Mouse (Mus musculus): ENCODE data around the gene Sv2c. TPM values are rescaled to one million over a fixed set of nuclear protein-coding genes. Genes with fewer than 3 reads are reported as not detected.
"Not testable (repeated sequence)": the region's sequence is repeated elsewhere in the genome, so short reads cannot be mapped to it uniquely, and the experiment has no call there.

Sv2c gene
- total RNA-seq, 2 experiments from 2014 or later = 5.8 to 10.1 TPM

DNA sequence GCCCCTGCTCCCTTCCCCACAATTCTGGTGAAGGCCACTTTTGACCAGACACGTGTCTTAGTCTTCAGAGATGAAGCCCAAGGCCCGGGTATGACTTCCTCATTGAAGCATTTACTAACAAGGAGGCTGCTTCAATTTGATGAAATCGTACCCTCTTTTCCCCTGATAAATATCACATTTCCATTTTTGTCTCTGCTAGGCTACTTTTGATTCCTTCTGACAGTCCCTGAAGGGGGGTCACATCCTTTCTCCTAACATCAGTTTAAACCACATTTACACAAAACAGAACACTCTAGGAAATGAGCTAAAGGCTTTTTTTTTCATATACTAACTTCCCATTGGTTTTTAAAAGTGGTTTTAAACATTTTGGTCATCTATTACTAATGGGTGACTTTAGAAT is 79.6 kb downstream of the Sv2c start:
- DNase-seq = no peak

DNA sequence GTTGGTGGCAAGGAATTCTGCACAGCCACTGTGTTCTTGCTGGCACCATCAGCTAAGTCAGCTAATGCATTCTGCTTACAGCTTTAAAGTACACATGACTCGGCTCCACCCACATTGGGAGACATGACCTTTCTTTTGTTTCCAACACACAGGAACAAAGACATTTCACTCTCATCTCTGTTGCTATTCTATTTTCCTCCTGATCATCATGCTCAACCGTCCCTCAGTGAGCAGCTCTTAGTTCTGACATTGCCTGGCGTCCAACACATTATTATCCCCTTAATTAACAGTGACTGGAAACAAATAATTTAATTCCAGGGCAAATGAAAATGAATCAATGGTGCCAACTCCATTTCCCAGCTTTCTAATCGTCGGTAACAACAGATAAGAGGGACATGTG is 87.0 kb downstream of the Sv2c start:
- no peak for DNase-seq

DNA sequence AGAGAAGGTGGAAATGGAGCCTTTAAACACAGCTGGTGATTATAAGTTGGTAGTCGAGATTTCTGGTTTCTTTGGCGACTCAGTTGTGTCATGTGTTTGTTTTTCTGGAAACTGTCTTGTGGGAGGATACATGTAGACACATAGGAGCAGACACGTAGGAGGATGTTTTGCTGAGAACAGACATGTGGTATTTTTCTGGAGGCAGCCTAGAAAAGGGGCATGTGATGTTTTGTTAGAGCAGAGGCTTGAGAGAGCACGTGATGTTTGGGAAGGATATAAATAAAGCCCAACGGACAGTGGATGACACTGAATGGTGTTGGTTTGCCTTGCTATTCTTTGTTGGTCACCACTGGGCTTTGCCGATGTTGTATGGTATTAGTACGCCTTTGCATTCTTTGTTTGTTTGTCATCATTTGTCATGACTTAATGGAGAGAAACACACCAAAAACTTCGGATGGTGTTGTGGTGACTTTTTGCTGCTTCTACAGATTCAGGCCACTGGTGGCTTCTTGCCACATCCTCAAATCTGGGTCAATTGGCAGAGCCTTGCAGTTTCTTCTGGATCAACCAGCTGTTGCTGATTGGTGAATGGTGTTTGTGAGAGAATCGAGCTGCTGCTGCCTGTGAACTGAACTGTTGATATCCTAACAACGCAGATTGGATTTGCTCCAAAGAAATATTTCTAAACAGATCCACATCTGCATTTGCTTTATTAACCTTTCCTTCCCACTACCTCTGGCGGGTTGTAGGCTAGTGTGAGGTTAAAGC is 91.9 kb downstream of the Sv2c start:
- no peak for DNase-seq

DNA sequence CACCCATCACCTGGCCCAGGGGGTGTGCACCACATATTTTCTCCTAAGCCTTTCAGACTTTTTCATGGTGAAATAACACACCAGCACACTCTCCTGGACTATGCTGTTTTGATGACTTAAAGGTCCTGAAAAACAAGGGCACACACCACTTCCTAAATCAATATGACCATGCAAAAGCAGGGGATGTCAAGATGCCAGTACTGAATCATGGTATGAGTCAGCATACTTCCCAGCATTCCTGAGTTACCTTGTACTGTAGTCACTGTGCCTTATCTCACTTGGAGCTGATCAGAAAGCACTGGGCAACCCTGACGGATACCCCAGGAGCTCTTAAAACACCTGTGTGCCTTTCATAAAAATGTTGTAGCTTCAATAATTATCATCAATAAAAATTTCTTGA is 92.8 kb downstream of the Sv2c start:
- DNase-seq = no peak

DNA sequence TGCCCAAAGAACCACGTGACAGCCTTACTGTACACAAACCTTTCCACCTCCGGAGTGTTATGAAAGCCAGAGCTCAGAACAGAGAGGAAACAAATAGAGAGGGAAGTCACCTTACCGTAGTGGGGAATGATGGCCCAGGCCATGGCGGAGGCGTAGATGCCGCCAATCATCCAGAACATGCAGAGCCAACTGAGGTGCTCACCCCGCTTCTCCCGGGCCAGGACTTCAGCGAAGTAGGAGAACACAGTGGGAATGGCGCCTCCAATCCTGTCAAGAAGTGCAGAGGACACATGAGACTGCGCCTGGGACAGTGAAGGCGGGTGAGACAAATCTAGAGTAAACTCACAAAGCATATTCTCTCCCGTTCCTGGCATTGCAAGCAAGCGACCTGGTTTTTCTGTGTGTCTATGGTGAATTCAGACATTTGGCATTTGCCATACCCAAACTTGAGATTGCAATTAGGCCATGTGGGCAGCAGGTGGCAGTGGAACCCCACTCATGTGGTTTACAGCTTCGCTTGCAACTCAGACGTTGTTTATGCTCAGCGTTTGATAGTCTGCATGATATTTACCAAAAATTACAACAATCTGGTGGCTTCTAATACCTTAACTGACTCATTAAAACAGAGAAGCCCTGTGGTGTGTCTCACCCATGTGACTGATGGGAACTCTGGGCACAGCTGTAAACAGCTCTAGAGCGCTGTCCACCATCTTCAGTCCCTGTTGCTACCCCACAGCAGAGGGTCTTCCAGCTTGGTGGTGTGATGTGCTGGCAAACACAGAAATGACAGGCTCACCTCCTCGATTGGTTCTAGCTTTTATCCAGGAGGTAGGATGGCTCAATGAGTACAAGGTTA is 101.8 kb downstream of the Sv2c start:
- DNase-seq = peak; percentile 75

DNA sequence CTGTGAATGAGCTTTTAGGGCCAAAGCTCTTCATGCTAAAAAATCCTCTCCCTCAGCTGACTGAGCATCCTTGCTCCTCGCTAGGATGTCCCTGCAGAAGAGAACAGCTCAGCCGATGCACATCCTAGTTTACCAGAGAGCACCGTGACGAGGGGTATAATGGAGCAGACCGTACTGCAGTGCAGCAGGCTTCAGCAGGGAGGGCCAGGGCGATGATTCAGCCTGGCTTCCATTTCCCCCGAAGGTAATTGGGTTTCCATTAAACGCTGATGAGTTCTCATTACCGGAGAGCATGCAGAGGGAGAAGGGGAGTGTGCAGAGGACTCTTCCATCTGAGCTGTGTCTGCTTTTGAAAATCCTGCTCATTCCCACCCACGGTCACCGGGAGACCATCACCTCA is 108.5 kb downstream of the Sv2c start:
- no peak for DNase-seq

DNA sequence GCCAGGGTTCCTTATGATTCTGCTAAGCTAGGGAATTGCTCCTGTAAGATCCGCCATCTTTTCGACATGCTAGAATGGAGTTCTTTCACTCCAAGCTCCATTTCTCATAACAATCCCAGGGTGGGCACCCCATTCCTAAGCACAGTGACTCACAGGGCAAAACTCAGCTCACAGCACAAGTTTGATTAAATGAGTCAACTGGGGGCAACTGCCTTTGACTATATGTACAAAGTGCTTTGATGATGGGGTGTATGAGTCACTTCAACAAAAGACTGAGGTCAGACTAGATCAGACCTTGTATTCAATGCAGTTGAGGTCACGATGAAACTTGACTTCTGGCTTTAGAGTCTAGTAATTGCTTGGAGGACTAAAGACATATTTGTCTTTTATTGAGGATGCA is 116.9 kb downstream of the Sv2c start:
- DNase-seq = no peak

DNA sequence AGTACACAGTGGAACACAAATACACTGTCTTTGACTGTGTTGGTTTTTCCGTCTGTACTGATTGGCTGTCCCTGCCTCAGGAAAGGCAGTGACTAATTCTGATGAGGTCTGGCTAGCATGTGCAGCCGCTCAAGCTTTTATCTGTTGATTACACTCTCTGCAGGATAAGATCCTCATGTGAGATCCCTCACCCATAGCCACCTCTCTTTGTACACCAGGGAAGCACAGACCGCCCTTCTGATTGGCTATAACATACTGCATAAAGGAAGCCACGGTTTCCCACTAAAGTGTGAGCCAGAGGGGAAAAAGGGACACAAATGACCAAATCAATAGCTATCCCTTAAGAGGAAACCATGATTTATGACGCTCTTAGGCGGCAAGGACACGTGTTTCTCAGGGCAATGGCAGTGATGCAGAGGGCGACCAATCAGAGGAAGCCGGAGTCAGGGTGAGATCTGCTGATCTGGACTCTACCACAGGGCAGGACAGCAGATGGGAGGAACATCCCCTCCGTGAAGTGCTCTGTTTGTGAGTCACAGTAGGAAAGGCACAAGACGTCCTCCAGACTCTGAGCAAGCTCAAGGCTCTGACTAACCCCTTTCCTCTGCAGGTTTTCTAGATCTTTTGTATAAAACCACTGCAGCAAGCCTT is 121.4 kb downstream of the Sv2c start:
- DNase-seq = peak; percentile 53

DNA sequence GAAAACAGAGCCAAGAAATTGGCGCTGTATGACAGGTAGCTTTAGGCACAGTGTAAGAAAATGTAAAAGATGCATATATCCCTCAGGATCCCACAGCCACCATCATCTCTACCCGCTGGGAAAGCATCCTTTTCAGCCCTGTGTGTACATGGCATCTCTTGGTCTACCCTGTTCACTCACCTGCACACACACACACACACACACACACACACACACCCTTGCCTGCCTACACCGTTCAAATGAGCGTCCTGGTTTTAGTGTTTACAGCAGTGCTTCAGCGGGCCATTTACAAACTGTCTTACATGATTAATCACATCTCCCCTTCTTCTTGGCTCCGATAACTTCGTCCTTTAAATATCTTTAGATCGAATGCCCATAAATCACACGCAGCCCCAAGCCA is 123.4 kb downstream of the Sv2c start:
- DNase-seq = no peak

DNA sequence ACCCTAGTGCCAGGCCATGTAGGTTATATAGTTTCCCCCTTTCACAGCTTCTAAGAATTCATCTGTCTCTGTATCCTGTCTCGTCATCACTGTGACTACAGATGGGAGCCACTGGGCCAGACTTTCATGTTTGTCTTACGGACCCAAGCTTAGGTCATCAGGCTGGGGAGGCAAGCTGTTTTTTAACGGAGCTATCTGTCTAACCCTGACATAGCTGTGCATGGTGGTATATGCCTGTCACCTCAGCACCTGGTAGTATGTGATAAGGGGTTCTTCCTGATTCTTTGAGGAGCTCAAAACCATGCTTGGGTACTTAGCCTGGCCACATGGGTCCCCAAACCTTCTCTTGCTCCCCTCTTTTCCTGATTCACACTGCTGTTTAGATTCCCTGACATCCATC is 124.2 kb downstream of the Sv2c start:
- no peak for DNase-seq

DNA sequence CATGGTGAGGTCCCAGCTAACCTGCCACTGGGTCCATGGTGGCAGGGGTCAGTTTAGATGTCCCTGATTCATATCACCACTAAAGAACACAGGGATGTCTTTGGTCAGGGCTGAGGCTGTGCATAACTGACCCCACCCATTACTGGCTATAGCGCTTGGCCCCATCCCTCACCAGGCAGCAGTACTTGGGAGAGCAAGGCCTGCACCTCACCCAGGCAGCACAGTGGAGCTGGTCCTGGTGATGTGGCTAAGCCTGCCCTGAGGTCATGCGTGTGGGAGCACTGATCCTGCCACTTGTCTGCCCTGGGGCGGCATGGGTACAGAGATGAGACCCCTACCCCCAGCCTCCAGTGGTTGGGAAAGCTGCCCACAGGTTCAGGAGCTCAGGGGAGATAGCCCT is 128.8 kb downstream of the Sv2c start:
- DNase-seq = no peak

DNA sequence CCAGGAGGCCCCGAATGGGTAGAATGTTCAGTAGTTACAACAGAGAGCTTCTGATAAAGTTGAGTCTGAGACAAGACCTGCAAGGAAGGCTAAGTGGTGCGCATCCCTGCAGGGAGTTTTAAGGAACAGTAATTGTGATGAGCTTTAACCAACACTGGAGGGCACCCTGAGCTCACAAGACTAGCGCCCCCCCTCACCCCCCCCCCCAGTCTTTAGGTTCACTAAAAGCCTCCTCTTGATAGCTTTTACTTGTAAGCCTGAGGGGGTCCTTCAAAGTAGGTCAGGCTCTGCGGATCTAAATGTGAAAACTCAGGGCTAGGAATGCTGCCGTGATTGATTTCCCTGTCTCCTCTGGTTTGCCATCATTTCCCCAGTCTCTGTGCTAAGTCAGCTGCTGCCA is 129.9 kb downstream of the Sv2c start:
- no peak for DNase-seq

DNA sequence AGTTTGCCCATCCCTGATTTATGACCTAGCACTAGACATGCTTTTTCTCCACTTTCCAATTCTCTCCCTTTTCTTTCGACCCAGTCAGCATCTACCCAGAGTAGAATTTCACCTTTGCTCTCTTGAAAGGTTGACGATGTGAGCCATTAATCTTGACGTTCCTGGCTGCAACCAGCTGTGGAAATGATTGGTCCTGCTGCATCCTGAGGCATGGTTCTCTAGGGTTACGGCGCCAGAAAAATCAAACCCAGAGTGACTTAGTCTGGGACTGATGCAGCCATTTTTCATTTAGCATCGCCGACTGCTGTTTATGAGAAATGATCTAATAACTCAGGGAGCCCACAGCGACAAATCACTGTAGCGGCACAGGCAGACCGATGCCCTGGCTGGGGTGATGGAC is 133.0 kb downstream of the Sv2c start:
- no peak for DNase-seq

DNA sequence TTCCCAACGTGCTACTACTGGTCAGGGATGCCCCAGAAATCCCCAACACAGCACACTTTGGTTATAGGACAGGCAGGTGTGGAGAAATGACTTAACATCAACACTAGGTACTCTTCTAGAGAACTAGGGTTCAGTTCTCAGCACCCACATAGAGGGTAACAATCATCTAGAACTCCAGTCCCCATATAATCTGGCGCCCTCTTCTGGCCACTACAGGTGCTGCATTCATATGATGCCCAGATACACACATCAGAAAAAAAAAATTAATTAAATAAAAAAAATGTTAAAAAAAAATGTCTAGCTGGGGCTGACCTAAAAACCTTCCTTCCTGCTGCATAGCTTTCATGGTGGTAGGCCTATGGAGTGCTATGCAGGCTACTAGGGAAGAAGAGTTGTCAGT is 135.1 kb downstream of the Sv2c start:
- DNase-seq = no peak

DNA sequence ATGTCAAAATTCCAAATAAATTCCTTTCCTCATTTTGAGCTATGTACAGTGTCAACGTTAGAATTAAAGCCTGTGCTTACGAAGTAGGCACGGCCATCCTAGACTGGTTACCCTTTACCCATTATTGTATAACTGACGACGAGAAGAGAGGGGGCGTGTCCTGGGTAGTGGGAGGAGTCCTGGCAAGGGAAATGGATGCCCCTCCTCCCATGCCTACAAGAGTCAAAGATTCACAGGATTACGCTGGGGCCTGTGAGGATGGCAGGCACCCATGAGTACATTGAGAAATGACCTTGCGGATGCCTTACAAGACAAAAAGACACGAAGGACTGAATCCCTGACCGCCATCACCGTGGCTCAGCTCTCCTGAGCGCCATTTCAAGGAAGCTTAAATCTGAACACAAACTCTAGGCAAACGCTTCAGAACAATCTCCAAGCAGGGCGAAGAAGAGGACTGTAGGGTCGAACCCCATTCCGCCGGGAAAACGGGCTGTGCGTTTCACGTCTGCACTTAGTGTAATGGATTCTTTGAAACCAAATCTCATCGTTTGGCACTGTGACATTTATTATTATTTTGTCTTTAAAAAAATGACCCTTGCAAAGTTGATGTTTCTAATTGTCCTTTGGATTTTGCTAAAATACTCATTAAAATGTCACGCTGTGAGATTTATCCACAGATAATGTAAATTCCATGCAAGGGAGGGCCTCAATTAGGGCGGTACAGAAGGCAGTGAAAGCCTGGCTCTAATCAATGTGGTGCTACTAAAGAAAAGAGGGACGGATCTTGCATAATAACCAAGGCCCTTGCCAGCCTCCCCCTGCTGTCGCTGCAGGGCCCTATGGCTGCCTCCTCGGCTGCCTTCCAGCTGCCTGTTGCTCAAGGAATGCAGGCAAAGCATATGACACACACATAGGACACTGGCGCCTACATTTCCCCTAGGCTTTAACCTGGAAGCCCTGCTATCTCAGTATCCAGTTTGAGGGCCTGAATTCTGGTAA is 137.4 kb downstream of the Sv2c start:
- DNase-seq = peak; percentile 74

DNA sequence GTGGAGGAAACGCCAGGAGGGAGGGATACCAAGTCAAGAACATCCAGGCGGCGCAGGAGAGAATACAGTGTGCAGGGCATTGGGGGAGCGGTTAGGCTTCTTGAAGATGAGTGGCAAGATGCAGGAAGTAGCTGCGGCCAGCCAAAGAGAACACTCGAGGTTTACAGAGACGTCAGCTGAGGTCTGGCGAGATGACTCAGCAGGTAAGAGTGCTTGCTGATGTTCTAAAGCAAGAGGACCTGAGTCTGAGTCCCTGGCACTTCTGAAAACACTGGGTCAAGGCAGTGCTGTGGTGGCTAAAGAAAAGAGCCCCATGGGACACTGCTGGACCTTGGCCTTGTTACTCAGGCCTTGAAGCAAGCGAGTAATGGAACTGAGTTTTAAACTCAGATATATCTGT is 144.2 kb downstream of the Sv2c start:
- DNase-seq = peak; percentile 52

DNA sequence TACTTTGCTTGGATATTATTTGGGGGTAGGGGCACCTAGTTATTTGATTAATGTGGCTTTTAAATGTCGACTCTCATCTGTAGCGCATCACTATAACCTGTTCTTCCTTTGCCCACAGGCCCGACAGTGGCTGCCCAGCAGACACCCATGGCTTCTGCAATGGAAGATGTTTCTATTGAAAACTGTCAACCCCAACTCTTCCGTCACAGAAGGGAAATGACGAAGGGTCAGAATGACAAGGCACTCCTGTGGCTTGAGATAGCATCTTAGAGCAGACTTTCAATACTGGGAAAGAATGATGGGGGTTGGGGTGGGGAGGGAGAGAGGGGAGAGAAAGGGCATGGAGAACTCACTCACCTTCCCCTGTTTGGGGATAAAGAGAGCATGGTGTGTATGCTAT is 145.2 kb downstream of the Sv2c start:
- no peak for DNase-seq

DNA sequence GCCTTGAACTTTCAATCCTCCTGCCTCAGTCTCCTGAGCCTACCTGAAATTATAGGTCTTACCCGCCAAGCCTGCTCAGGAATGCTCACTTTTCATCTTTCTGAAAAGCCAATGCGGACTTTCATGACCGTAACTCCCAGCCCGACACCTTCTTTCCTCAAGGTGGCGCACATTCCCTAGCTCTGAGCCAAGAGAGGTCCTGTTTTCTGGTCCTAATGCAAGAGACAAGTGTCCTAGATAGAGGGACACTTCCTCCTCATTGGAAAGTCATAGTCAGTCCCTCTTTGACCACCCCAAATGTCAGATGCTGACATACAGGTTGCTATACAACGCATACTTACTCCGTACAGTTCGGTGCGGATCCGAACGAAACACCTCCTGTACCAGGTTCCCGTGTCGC is 146.0 kb downstream of the Sv2c start:
- DNase-seq = peak; percentile 47

DNA sequence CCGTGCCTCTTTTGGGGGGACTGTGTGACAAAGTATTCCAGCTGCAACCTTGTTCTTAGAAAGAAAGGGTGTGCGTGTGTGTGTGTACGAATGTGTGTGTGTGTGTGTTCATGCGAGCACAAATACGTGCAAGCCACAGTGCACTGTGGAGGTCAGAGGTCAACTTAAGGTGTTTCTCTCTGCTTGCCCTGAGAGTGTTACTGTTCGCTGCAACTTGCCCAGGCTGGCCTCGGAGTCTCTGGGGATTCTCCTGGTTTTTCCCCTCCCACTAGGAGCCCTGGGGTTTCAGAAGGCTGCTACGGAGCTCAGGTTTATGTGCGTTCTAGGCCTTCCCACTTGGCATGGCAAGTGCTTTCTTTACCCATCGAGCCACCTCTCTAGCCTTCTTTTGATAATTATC is 157.2 kb downstream of the Sv2c start:
- DNase-seq = no peak

DNA sequence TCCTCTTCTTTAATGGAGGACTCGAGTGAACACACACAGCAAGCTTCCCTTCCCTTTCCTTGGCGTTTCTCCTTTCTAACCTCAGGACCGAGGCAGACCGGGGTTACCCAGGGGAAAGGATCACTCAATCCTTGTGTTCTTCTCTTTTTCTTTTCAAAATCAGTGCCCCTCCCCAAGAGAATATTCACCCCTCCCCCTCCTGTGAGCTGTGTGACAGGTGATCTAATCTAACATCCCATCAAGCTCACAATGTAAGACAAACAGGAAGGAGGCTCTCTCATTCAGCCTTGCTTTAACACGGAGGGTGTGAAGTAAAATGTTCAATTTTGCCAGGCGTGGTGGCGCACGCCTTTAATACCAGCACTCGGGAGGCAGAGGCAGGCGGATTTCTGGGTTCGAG is 158.3 kb downstream of the Sv2c start:
- no peak for DNase-seq

DNA sequence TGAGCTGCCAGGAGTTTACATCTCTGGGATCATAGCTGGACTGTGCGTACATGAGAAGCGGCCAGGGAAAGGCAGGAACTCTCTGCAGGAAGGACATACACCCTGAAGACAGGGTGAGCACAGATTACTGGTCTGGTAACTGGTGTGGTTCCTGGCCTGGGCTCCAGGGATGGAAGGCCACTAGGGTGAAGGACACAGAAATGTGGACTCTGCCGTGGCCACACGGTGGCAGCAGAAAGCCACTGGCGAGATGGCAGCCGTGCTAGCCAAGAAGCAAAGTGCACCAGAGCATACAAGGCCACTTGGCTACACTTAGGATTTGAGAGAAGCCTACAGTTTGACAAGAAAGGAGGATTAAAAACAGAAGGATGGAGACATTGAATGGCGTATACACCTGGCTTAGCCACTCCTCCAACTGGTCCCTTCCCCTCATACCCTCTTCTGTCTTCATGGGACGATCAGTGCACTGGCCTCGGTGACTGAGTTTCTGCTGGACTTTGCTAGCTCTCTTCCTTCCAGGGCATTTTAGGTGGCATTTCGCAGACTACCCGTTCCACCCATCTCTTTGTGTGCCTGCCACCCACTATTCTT is 158.9 kb downstream of the Sv2c start:
- DNase-seq = peak; percentile 87

DNA sequence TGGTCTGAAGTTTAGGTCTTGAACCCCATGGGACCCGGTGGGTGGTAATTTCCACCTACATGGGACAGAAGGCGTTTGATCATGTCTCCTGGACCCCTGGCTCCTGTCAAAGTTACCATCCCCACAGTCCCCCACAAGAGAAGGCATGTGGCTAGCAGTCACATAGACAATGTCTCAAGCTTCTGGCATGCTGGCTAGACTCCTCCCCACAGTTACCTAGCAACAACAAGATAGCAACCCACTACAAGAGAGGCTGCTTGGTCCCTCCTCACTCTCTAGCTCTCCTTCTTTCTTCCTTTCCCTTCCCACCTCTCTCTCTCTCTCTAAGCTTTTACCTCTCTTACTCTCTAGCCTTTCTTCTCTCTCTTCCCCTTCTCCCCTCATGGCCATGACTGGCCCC is 164.3 kb downstream of the Sv2c start:
- DNase-seq = not testable (repeated sequence)
